Mouse (Mus musculus) limb, embryonic 14.5 days (tissue): ENCODE measurements around the gene Pepd. TPM values are rescaled to one million over a fixed set of nuclear protein-coding genes. Genes with fewer than 3 reads are reported as not detected.

Source experiments
- ATAC-seq: fragments of 200-750 bp; cut with Nextera tagmentation; 2 replicates; pipeline ENCODE4 v1.8.0; 2017; ENCODE audit warnings: low read depth, moderate number of reproducible peaks, moderate TSS enrichment; ENCODE audit not compliant: low FRiP score
- DNase-seq: peaks from one replicate; pipeline ENCODE4 v3.0.0-alpha.2; 2015; ENCODE audit warnings: low spot score
- H3K27ac ChIP-seq: fragments of 300-500 bp; sonication (generic); replicated peaks from 2 replicates; pipeline ENCODE4 v1.5.1; 2014; ENCODE audit warnings: low read depth, mild to moderate bottlenecking, low read length, moderate library complexity, mixed read lengths
- H3K27me3 ChIP-seq: fragments of 300-500 bp; sonication (generic); 2 replicates; pipeline ENCODE4 v1.6.1; 2014; ENCODE audit warnings: low read length, mixed read lengths; ENCODE audit not compliant: control insufficient read depth, insufficient read depth
- H3K36me3 ChIP-seq: fragments of 300-500 bp; sonication (generic); 2 replicates; pipeline ENCODE4 v1.6.1; 2014; ENCODE audit warnings: mild to moderate bottlenecking, low read length, moderate library complexity, mixed read lengths; ENCODE audit not compliant: control insufficient read depth, insufficient read depth
- H3K4me1 ChIP-seq: fragments of 300-500 bp; sonication (generic); 2 replicates; pipeline ENCODE4 v1.6.1; 2014; ENCODE audit warnings: antibody characterized with exemption, low read length, mixed read lengths; ENCODE audit not compliant: control insufficient read depth, insufficient read depth
- H3K4me2 ChIP-seq: fragments of 300-500 bp; sonication (generic); replicated peaks from 2 replicates; pipeline ENCODE4 v1.6.1; 2014; ENCODE audit warnings: low read depth, mild to moderate bottlenecking, low read length, moderate library complexity; ENCODE audit not compliant: severe bottlenecking
- H3K4me3 ChIP-seq: fragments of 300-500 bp; sonication (generic); replicated peaks from 2 replicates; pipeline ENCODE4 v1.5.1; 2014; ENCODE audit warnings: low read length
- H3K9ac ChIP-seq: fragments of 300-500 bp; sonication (generic); 2 replicates; pipeline ENCODE4 v1.6.1; 2014; ENCODE audit warnings: mild to moderate bottlenecking, low read depth, low read length, moderate library complexity; ENCODE audit not compliant: severe bottlenecking
- H3K9me3 ChIP-seq: fragments of 300-500 bp; sonication (generic); 2 replicates; pipeline ENCODE4 v1.6.1; 2016; ENCODE audit warnings: low read length; ENCODE audit not compliant: control insufficient read depth
- POLR2A ChIP-seq: fragments of 200-500 bp; IDR thresholded peaks from 2 replicates; pipeline ENCODE4 v1.8.0; 2012; ENCODE audit warnings: inconsistent platforms, mild to moderate bottlenecking, moderate library complexity, borderline replicate concordance; ENCODE audit not compliant: insufficient read depth, insufficient read length; ENCODE audit errors: extremely low read depth
- WGBS: fragments of 180-500 bp; shearing (Covaris S2); extraction: QIAGEN DNeasy Blood & Tissue Kit; methylation state at CpG from one replicate; pipeline ENCODE4 v1.1.7; 2014; 5-methylcytosine and 5-hydroxymethylcytosine counted together
- polyA plus RNA-seq, 2 experiments: library from polyadenylated mRNA; depleted of rRNA in 1 of 2; stranded (reverse) in 1 of 2; unstranded in 1 of 2; fragments of >200 nt; fragmentation: Nextera tagmentation in 1 of 2; extraction: Ambion mirVana in 1 of 2; gene quantifications; 2 replicates each; pipeline versions ENCODE4 v1.2.1 to v1.2.3; 2012 to 2014

Pepd gene
- polyA plus RNA-seq, 2 experiments = 51.4 to 78.4 TPM

- H3K27ac ChIP-seq = no peak overlapping the region
- H3K27me3 ChIP-seq = no peaks in the 10 kb centered on the region
- DNase-seq (no peak), ATAC-seq (no peak)
- WGBS = 80% methylated on average over 5 of the region's 5 CpGs
- no peaks in the 10 kb centered on the region for H3K4me1 ChIP-seq
- H3K9ac ChIP-seq = no peak overlapping the region
- H3K4me3 ChIP-seq = no peak overlapping the region
- no peaks in the 10 kb centered on the region for H3K9me3 ChIP-seq
- no peak overlapping the region for H3K4me2 ChIP-seq
- H3K36me3 ChIP-seq = peaks cover 22% of the 10 kb centered on the region
- TF ChIP-seq POLR2A = no peak
These were observed 117.0 kb downstream of the Pepd start for GRCm38 (mm10) chr7:35029228-35029627.

GRCm38 (mm10) chr7:35029648-35030047 is 117.5 kb downstream of the Pepd start:
- Histone ChIP-seq H3K4me1 (no peaks in the 10 kb centered on the region), H3K27ac (no peak overlapping the region), H3K4me3 (no peak overlapping the region), H3K9me3 (no peaks in the 10 kb centered on the region), H3K9ac (no peak overlapping the region), H3K27me3 (no peaks in the 10 kb centered on the region), H3K4me2 (no peak overlapping the region), H3K36me3 (peaks cover 22% of the 10 kb centered on the region)
- no peak for ATAC-seq
- DNase-seq = no peak
- WGBS = 84% methylated on average over 3 of the region's 3 CpGs
- no peak for TF ChIP-seq POLR2A

DNA sequence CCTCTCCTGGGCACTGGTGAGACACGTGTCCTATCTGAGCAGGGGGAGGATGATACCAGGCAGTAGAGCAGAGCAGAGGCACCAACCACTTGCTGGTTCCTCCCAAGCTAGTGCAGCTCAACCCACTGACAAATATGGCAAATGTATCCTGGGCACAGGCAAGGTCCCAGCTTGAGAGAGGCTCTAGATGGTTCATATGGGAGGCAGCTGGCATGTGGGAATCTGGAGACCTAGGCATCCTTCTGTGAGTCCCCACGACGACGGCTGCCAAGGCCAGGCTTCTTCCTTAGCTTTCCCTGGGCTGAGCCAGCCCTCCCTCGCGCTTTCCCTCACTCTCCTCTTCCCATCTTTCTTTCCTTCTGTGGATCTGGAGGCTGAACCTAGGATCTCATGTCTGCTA is 118.4 kb downstream of the Pepd start:
- no peak for DNase-seq
- no peaks in the 10 kb centered on the region for H3K9me3 ChIP-seq
- 87% methylated on average over 5 of the region's 6 CpGs for WGBS
- peaks cover 6% of the 10 kb centered on the region; the same call in 1 of the 2 replicates for H3K4me1 ChIP-seq
- H3K9ac ChIP-seq = no peak overlapping the region
- H3K36me3 ChIP-seq = peaks cover 30% of the 10 kb centered on the region
- no peak overlapping the region for H3K4me3 ChIP-seq
- no peaks in the 10 kb centered on the region for H3K27me3 ChIP-seq
- no peak for ATAC-seq
- H3K27ac ChIP-seq = no peak overlapping the region
- no peak overlapping the region for H3K4me2 ChIP-seq
- no peak for TF ChIP-seq POLR2A

GRCm38 (mm10) chr7:35035141-35035553 is 123.0 kb downstream of the Pepd start:
- H3K4me3 ChIP-seq = no peak overlapping the region
- H3K9me3 ChIP-seq = no peaks in the 10 kb centered on the region
- WGBS = 48% methylated on average over 6 of the region's 6 CpGs
- no peak overlapping the region for H3K4me2 ChIP-seq
- no peak for ATAC-seq
- no peak for TF ChIP-seq POLR2A
- no peaks in the 10 kb centered on the region for H3K27me3 ChIP-seq
- H3K9ac ChIP-seq = no peak overlapping the region
- peaks cover 31% of the 10 kb centered on the region for H3K36me3 ChIP-seq
- peaks cover 15% of the 10 kb centered on the region for H3K4me1 ChIP-seq
- DNase-seq = peak; percentile 16
- no peak overlapping the region for H3K27ac ChIP-seq

DNA sequence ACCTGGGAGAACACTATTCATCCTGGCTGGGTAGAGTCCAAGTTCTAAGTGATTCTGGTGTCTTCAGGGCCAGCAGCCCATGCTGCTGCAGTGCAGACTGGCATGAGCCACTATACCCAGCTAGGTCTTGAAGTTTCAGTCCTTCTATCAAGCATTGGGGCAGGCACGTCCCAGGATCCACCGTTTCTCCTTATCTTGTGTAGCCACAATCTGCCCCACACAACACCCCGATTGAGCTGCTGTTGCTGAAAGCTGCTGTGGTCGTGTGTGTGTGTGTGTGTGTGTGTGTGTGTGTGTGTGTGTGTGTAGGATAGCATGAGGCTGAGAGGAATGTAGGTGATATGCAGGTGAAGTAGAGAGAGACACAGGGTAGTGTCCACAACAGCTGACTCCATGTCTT is 123.4 kb downstream of the Pepd start:
- H3K36me3 ChIP-seq = peaks cover 31% of the 10 kb centered on the region
- no peak for ATAC-seq
- H3K27ac ChIP-seq = 0 out of 2 replicates have a peak overlapping the region, but pooled peaks have one; percentile 33
- no peaks in the 10 kb centered on the region for H3K27me3 ChIP-seq
- WGBS = 83% methylated on average over 4 of the region's 4 CpGs
- peaks cover 15% of the 10 kb centered on the region for H3K4me1 ChIP-seq
- no peaks in the 10 kb centered on the region for H3K9me3 ChIP-seq
- no peak overlapping the region for H3K9ac ChIP-seq
- H3K4me2 ChIP-seq = no peak overlapping the region
- no peak for TF ChIP-seq POLR2A
- no peak for DNase-seq
- no peak overlapping the region for H3K4me3 ChIP-seq
